Mouse (Mus musculus): ENCODE data around the gene Tspan14. TPM values are rescaled to one million over a fixed set of nuclear protein-coding genes. Genes with fewer than 3 reads are reported as not detected.

Gene Tspan14
- polyA plus RNA-seq, 2 experiments from 2014 or later, result 56.8 to 58.3 TPM

DNA sequence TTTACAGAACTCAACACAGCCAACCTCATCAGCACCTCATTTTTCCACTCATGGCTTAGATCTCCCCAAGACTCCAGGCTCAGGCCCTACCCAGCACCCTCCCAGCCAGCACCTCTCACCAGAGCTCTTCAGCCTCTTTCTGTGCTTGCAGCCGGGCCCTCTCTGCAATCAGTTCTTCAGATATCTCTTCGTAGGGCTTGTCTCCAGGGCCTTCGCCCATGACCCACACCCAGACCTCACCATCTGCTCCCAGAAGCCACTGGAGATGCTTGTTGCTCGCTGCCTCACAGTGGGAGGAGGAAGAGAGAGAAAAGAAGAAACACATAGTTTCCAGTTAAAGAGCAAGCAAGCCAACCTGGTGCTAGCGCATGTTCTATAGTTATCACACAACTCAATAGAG lies 92.6 kb downstream of the Tspan14 start:
- ATAC-seq, result no peak

DNA sequence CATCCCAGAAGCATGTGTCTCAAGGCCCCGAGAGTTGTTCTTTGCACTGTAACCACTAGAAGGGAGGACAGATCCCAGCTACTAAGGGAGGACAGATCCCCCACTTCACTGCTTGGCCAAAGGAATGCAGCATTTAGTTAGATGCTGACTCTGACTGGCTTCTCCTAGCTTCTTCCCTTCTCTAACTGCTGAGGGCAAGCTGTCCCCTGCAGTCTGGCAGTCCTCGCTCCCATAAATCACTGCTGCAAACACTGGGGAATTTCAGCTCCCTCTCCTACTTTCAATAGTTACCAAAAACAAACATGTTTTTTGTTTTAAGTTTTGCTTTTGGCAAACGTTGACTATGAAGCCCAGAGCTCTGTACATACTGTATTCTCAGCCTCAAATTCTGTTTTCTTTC lies 96.0 kb downstream of the Tspan14 start:
- ATAC-seq, result no peak

DNA sequence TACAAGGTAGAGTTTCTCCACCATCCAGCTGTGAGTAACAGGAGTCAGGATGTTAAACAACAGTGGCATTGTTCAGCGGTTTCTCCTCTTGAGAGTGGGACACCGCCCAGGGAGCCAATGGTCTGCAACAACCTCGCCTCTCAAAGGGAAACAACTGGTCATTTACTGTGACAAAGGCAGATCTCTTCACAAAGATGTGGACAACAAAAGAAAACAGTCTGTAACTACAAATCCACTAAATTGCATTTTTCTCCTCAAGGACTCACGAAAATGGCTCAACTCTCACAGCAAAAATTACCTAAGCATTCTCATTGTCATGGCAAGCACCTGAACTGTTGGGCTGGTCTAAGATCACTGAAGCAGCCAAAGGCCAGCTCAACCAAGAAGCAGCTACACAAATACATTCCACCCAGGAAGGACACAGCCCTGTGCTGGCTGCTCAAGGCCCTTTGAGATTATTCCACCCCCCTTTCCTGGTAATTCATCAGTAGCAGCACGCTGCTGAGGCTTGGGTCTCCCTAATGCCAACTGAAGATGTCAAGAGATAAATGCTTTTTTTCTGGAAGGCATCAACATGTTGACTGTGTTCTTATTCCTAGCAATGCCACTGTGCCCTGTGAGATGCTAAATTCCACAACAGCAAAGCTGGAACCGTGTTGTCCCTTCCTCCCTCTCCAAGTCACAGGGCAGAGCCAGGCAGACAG lies 101.6 kb downstream of the Tspan14 start:
- no peak for ATAC-seq

DNA sequence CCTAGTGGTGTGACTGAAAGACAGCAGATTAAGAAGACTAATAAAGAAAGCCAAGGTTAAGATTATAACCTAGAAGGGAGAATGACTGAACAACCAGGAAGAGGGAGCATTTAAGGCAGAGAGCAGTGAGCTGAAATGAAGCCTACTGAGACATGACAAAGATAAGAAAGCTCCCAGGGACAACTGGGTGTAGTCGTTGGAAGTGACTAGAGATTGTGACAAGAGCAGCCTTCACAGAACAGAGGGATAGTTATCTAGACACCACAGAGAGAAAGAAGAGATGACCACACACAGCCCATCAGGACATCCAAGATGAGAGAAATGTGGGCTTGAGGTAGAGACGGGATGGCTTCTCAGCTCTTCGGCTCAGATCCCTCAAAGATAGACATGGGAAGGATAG lies 102.9 kb downstream of the Tspan14 start:
- ATAC-seq, result no peak

DNA sequence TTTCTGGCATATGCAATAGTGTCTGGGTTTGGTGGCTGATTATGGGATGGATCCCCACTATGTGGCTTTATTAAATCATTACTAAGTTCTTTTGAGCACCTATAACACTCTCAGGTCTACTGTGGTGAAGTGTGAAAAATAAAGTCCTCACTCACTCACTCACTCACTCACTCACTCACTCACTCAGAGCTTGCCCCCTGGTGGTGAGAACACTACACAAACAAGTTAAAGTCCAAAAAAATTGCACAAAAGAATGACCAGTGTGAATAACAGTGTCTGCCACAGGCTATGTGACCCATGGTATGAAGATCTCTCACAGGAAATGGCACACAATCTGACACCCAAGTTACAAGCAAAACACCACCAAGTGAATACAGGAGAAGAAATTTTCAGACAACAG lies 103.6 kb downstream of the Tspan14 start:
- no peak for ATAC-seq

Other genes starting within 250 kb of the Tspan14 start
- not detected for gene Sh2d4b, start 73.5 kb downstream of the Tspan14 start, polyA plus RNA-seq (2017; shearing (Covaris generic))
- gene Fam213a, start 47.0 kb upstream of the Tspan14 start, polyA plus RNA-seq (2017; shearing (Covaris generic)), result 1 to 10 TPM; 8.5 to 9.2 TPM
- gene Dydc2, start 102.4 kb upstream of the Tspan14 start, polyA plus RNA-seq (2017; shearing (Covaris generic)), result not detected
- gene Dydc1, start 106.1 kb upstream of the Tspan14 start, polyA plus RNA-seq (2017; shearing (Covaris generic)), result not detected
- gene Mat1a, start 138.2 kb upstream of the Tspan14 start, polyA plus RNA-seq (2017; shearing (Covaris generic)), result not detected
- not detected for gene Sftpa1, start 165.0 kb upstream of the Tspan14 start, polyA plus RNA-seq (2017; shearing (Covaris generic))
- gene Mbl1, start 184.7 kb upstream of the Tspan14 start, polyA plus RNA-seq (2017; shearing (Covaris generic)), result not detected
- not detected for gene Sftpd, start 218.3 kb upstream of the Tspan14 start, polyA plus RNA-seq (2017; shearing (Covaris generic))

Measured in activated CD4-positive, CD25-positive, alpha-beta regulatory T cell, adult 4 months (primary cell).